Mouse (Mus musculus) CD4-positive helper T cell, adult 2 months (primary cell): Measurements from ENCODE around the gene Lhb.
"Not testable (repeated sequence)": the region's sequence is repeated elsewhere in the genome, so short reads cannot be mapped to it uniquely, and the experiment has no call there.

ENCODE experiments used
- DNase-seq: peaks from one replicate; pipeline ENCODE4 v3.0.0-alpha.2; 2012; ENCODE audit warnings: low read depth, missing footprints, low spot score

Gene Lhb

GRCm38 (mm10) chr7:45455932-45456696 is 35.5 kb downstream of the Lhb start:
- no peak for DNase-seq

GRCm38 (mm10) chr7:45456721-45457203 is 36.1 kb downstream of the Lhb start:
- no peak for DNase-seq

- DNase-seq: no peak
These were observed 36.8 kb downstream of the Lhb start for GRCm38 (mm10) chr7:45457204-45458060.

- DNase-seq: peak; percentile 89
These were observed 38.3 kb downstream of the Lhb start for GRCm38 (mm10) chr7:45458748-45459563.

GRCm38 (mm10) chr7:45459564-45460140 is 39.0 kb downstream of the Lhb start, which contains the start of gene Ftl1:
Gene Ftl1, minus strand, starts transcription at chr7:45459884.
- DNase-seq: peak; percentile 97

- DNase-seq: no peak
These were observed 39.8 kb downstream of the Lhb start for GRCm38 (mm10) chr7:45460377-45460776.

GRCm38 (mm10) chr7:45460860-45461314 is 40.3 kb downstream of the Lhb start:
- DNase-seq: no peak

GRCm38 (mm10) chr7:45461326-45461725 is 40.7 kb downstream of the Lhb start:
- no peak for DNase-seq

GRCm38 (mm10) chr7:45461781-45462180 is 41.2 kb downstream of the Lhb start:
- DNase-seq: no peak

- DNase-seq: no peak
These were observed 41.7 kb downstream of the Lhb start for GRCm38 (mm10) chr7:45462325-45462724.

GRCm38 (mm10) chr7:45462868-45463267 is 42.2 kb downstream of the Lhb start:
- DNase-seq: not testable (repeated sequence)

GRCm38 (mm10) chr7:45463987-45464778 is 43.6 kb downstream of the Lhb start:
- DNase-seq: no peak

- DNase-seq: no peak
These were observed 44.5 kb downstream of the Lhb start for GRCm38 (mm10) chr7:45465112-45465511.

- DNase-seq: no peak
These were observed 44.9 kb downstream of the Lhb start for GRCm38 (mm10) chr7:45465549-45465948.

- DNase-seq: peak; percentile 95
These were observed 45.9 kb downstream of the Lhb start, which contains the start of gene Bax for GRCm38 (mm10) chr7:45466283-45467089. Gene Bax, minus strand, starts transcription at chr7:45466898.

- no peak for DNase-seq
These were observed 46.6 kb downstream of the Lhb start for GRCm38 (mm10) chr7:45467090-45467670.

- DNase-seq: peak; percentile 79
These were observed 50.2 kb downstream of the Lhb start for GRCm38 (mm10) chr7:45470869-45471268.
